Mouse (Mus musculus) heart, embryonic 13.5 days (tissue): ENCODE data around the gene Olfr54. TPM values are rescaled to one million over a fixed set of nuclear protein-coding genes. Genes with fewer than 3 reads are reported as not detected.
"Not testable (repeated sequence)": the region's sequence is repeated elsewhere in the genome, so short reads cannot be mapped to it uniquely, and the experiment has no call there.

Experiments used
- ATAC-seq: fragments of 200-750 bp; cut with Nextera tagmentation; 2 replicates; pipeline ENCODE4 v1.8.0; 2017; ENCODE audit warnings: moderate TSS enrichment; ENCODE audit not compliant: insufficient number of reproducible peaks, low FRiP score, low TSS enrichment; ENCODE audit errors: extremely low read depth
- H3K27ac ChIP-seq: fragments of 300-500 bp; sonication (generic); replicated peaks from 2 replicates; pipeline ENCODE4 v1.5.1; 2015; ENCODE audit warnings: moderate library complexity, mild to moderate bottlenecking, inconsistent platforms
- H3K27me3 ChIP-seq: fragments of 300-500 bp; sonication (generic); replicated peaks from 2 replicates; pipeline ENCODE4 v1.6.1; 2015; ENCODE audit warnings: mild to moderate bottlenecking, inconsistent platforms
- H3K36me3 ChIP-seq: fragments of 300-500 bp; sonication (generic); 2 replicates; pipeline ENCODE4 v1.6.1; 2015; ENCODE audit warnings: mild to moderate bottlenecking, inconsistent platforms
- H3K4me1 ChIP-seq: fragments of 300-500 bp; sonication (generic); 2 replicates; pipeline ENCODE4 v1.6.1; 2015; ENCODE audit warnings: inconsistent platforms
- H3K4me2 ChIP-seq: fragments of 300-500 bp; sonication (generic); 2 replicates; pipeline ENCODE4 v1.6.1; 2015; ENCODE audit warnings: inconsistent platforms, mild to moderate bottlenecking, moderate library complexity
- H3K4me3 ChIP-seq: fragments of 300-500 bp; sonication (generic); 2 replicates; pipeline ENCODE4 v1.5.1; 2015; ENCODE audit warnings: moderate library complexity, mild to moderate bottlenecking, inconsistent platforms
- H3K9ac ChIP-seq: fragments of 300-500 bp; sonication (generic); 2 replicates; pipeline ENCODE4 v1.6.1; 2015; ENCODE audit warnings: inconsistent platforms, mild to moderate bottlenecking, moderate library complexity
- H3K9me3 ChIP-seq: fragments of 300-500 bp; sonication (generic); 2 replicates; pipeline ENCODE4 v1.6.1; 2016; ENCODE audit warnings: inconsistent platforms
- WGBS: fragments of 180-500 bp; shearing (Covaris S2); methylation state at CpG from one replicate; pipeline ENCODE4 v1.1.7; 2015; ENCODE audit warnings: mixed read lengths; 5-methylcytosine and 5-hydroxymethylcytosine counted together
- polyA plus RNA-seq: library from polyadenylated mRNA; unstranded; fragments of >200 nt; fragmentation: Nextera tagmentation; extraction: Ambion mirVana; gene quantifications from 2 replicates; pipeline ENCODE4 v1.2.1, GENCODE M21; 2015

Gene Olfr54
- polyA plus RNA-seq = not detected in 2 replicates

- no peaks in the 10 kb centered on the region for H3K9me3 ChIP-seq
- no peaks in the 10 kb centered on the region for H3K36me3 ChIP-seq
- 45% methylated on average over 1 of the region's 1 CpGs for WGBS
- no peak for ATAC-seq
- H3K27ac ChIP-seq = no peak within 1 kb of the TSS
- H3K27me3 ChIP-seq = 0 out of 2 replicates have a peak, but pooled peaks cover 3% of the 10 kb centered on the region
- H3K4me1 ChIP-seq = no peaks in the 10 kb centered on the region; the same call in 1 of the 2 replicates
- H3K4me2 ChIP-seq = no peak within 1 kb of the TSS
- no peak within 1 kb of the TSS for H3K4me3 ChIP-seq
- H3K9ac ChIP-seq = no peak within 1 kb of the TSS
Measured at GRCm38 (mm10) chr11:51013936-51014335, at the start of gene Olfr54. Olfr54 (plus strand) TSS chr11:51014236.

DNA sequence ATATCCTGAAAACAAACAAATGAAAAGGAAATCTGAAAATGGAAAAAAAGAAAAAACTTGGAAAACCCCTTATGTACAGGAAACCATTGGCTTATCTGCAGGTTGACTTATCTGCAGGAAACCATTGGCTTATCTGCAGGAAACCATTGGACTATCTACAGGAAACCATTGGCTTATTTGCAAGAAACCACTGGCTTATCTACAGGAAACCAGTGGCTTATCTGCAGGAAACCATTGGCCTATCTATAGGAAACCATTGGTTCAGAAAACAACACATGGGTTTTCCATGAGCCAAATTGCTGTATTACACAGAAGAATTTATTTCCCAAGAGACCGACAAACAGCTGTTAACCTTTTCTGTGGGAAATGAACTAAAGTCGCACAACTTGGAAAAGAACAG lies 49.1 kb upstream of the Olfr54 start:
- WGBS = 54% methylated on average over 2 of the region's 2 CpGs
- Histone ChIP-seq H3K27ac (no peak overlapping the region), H3K4me2 (no peak overlapping the region), H3K27me3 (peaks cover 35% of the 10 kb centered on the region), H3K4me1 (no peaks in the 10 kb centered on the region), H3K9me3 (no peaks in the 10 kb centered on the region), H3K36me3 (no peaks in the 10 kb centered on the region), H3K4me3 (no peak overlapping the region), H3K9ac (no peak overlapping the region)
- no peak for ATAC-seq

DNA sequence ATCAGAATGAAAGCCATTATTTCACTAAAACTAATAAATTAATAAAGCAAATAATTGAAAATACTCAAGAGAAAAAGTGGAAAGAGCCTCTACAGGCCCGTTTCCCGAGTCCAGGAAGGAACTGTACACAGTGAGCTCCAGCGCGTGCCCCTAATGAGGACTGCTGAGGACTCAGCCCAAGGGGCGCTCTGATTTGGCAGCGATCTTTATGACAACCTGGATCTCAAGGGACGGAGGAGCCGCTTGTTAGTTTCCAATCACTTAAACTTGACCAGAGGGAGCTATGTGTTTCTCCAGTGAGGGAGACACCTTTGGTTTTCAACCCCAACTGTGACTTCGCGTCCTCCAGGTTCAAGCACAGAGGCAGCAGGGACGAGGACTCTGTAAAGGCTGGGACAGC lies 47.8 kb upstream of the Olfr54 start, which contains the start of gene Olfr1378:
TSS of gene Olfr1378 (plus strand) at position 301 of the 400 bp plus-strand sequence.
- 77% methylated on average over 11 of the region's 11 CpGs for WGBS
- Histone ChIP-seq H3K4me1 (no peaks in the 10 kb centered on the region), H3K4me2 (no peak within 1 kb of the TSS), H3K27me3 (peaks cover 42% of the 10 kb centered on the region), H3K36me3 (no peaks in the 10 kb centered on the region), H3K4me3 (no peak within 1 kb of the TSS), H3K9me3 (no peaks in the 10 kb centered on the region), H3K27ac (no peak within 1 kb of the TSS), H3K9ac (no peak within 1 kb of the TSS)
- no peak for ATAC-seq

GRCm38 (mm10) chr11:50977216-50977615 lies 36.8 kb upstream of the Olfr54 start:
- Histone ChIP-seq H3K4me2 (no peak overlapping the region), H3K4me3 (no peak overlapping the region), H3K36me3 (no peaks in the 10 kb centered on the region), H3K27me3 (peaks cover 48% of the 10 kb centered on the region), H3K27ac (no peak overlapping the region), H3K9ac (no peak overlapping the region), H3K4me1 (no peaks in the 10 kb centered on the region), H3K9me3 (no peaks in the 10 kb centered on the region)
- WGBS = 57% methylated on average over 4 of the region's 4 CpGs
- no peak for ATAC-seq

GRCm38 (mm10) chr11:50981667-50982066 lies 32.4 kb upstream of the Olfr54 start, which contains the start of gene Olfr1377:
Olfr1377 (plus strand) TSS chr11:50981967.
- Histone ChIP-seq H3K36me3 (no peaks in the 10 kb centered on the region), H3K4me1 (peaks cover 3% of the 10 kb centered on the region; the same call in 1 of the 2 replicates), H3K9ac (no peak within 1 kb of the TSS), H3K27ac (no peak within 1 kb of the TSS), H3K9me3 (no peaks in the 10 kb centered on the region), H3K4me2 (no peak within 1 kb of the TSS), H3K27me3 (peaks cover 51% of the 10 kb centered on the region), H3K4me3 (no peak within 1 kb of the TSS)
- WGBS = 59% methylated on average over 5 of the region's 5 CpGs
- ATAC-seq = no peak

DNA sequence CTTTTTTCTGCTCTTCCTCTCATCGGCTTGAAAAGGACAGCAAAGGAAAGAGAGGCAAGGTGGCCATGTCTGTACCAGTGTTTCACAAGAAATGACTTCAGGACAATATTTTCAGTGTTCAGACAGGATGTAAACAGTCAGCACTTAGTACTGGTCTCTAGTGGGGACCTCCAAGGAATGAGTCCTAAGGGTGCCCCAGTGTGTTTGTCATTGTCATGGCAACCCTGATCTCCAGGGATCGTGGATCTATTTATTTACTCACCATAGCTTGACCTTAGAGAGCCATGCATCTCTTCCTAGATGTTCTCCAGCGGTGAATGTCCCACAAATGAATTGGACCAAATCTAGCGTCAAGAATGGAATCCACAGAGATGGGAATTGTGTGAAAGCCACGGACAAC lies 10.7 kb upstream of the Olfr54 start, which contains the start of gene Olfr51:
TSS of gene Olfr51 (plus strand) at position 301 of the 400 bp plus-strand sequence.
- no peaks in the 10 kb centered on the region for H3K4me1 ChIP-seq
- H3K4me3 ChIP-seq = no peak within 1 kb of the TSS
- no peak within 1 kb of the TSS for H3K4me2 ChIP-seq
- no peak for ATAC-seq
- 60% methylated on average over 5 of the region's 5 CpGs for WGBS
- H3K36me3 ChIP-seq = no peaks in the 10 kb centered on the region
- no peak within 1 kb of the TSS for H3K27ac ChIP-seq
- no peaks in the 10 kb centered on the region for H3K27me3 ChIP-seq
- 0 out of 2 replicates have a peak, but pooled peaks cover 3% of the 10 kb centered on the region for H3K9me3 ChIP-seq
- H3K9ac ChIP-seq = no peak within 1 kb of the TSS

GRCm38 (mm10) chr11:51011821-51012220 lies 2.2 kb upstream of the Olfr54 start:
- Histone ChIP-seq H3K4me2 (no peak overlapping the region), H3K36me3 (no peaks in the 10 kb centered on the region), H3K4me3 (no peak overlapping the region), H3K9ac (no peak overlapping the region), H3K9me3 (no peaks in the 10 kb centered on the region), H3K4me1 (no peaks in the 10 kb centered on the region; the same call in 1 of the 2 replicates), H3K27me3 (0 out of 2 replicates have a peak, but pooled peaks cover 3% of the 10 kb centered on the region), H3K27ac (no peak overlapping the region)
- no peak for ATAC-seq
- 45% methylated on average over 5 of the region's 5 CpGs for WGBS

DNA sequence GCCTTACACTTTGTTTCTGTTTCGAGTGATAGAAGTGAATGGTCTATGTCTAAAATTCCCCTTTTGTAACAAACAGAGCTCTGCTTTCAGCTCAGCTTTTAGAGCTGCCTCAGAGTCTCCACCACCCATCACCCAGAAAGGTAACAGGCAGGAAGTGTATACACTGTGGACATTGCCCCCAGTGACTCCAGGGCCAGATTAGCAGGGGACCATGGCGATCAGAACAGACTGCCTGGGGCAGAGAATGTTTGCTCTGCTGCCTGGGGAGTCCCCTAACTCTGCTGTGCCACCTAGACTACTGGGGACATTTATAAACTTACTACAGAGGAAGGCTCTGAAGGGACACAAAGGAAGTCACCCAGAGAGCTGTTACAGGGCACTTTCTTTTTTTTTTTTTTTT lies 2.3 kb downstream of the Olfr54 start:
- H3K4me1 ChIP-seq = no peaks in the 10 kb centered on the region; the same call in 1 of the 2 replicates
- no peak overlapping the region for H3K4me2 ChIP-seq
- no peak overlapping the region for H3K27ac ChIP-seq
- no peak overlapping the region for H3K9ac ChIP-seq
- no peaks in the 10 kb centered on the region for H3K36me3 ChIP-seq
- no peaks in the 10 kb centered on the region for H3K9me3 ChIP-seq
- 42% methylated on average over 2 of the region's 2 CpGs for WGBS
- no peak overlapping the region for H3K4me3 ChIP-seq
- ATAC-seq = no peak
- 0 out of 2 replicates have a peak, but pooled peaks cover 3% of the 10 kb centered on the region for H3K27me3 ChIP-seq

DNA sequence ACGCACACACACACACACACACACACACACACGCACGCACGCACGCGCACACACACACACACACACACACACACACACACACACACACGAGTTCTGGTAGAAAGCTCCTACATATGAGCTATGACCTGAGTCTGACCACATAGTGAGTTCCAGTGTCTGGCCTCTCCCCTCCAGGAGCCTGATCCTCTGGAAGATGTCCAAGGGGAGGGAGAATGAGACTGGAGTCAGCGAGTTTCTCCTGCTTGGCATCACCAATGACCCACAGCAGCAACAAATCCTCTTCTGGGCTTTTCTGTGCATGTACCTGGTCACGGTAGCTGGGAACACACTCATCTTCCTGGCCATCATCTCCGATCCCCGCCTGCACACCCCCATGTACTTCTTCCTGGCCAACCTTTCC lies 12.8 kb downstream of the Olfr54 start:
- H3K4me3 ChIP-seq, ATAC-seq, H3K9me3 ChIP-seq, H3K27me3 ChIP-seq, H3K27ac ChIP-seq, H3K4me1 ChIP-seq, H3K9ac ChIP-seq, H3K36me3 ChIP-seq, H3K4me2 ChIP-seq: not testable (repeated sequence)
- 80% methylated on average over 11 of the region's 11 CpGs for WGBS

GRCm38 (mm10) chr11:51029381-51029780 lies 15.3 kb downstream of the Olfr54 start:
- H3K36me3 ChIP-seq, H3K4me3 ChIP-seq, H3K9me3 ChIP-seq, ATAC-seq, H3K27me3 ChIP-seq, H3K27ac ChIP-seq, H3K4me1 ChIP-seq, H3K9ac ChIP-seq, H3K4me2 ChIP-seq: not testable (repeated sequence)
- WGBS = 73% methylated on average over 8 of the region's 8 CpGs

DNA sequence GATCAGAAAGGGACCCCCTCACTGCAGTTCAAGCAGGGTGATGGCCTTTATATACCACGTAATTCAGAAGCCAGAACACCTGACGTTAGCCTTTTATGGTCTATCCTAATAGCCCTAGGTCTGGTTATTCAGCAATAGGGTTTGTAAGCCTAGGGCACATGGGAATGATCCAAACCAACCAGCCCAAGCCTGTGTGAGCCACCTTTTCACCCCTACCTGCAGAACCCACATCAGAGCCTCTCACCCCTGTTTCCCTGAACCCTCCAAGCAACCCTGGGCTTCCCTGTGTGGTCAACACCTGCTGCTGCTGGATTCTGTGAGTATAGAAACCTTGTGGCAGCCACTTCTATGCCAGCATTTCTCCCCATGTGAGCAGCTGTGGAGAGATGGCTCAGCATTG lies 16.2 kb downstream of the Olfr54 start:
- H3K27ac ChIP-seq = no peak overlapping the region
- no peak for ATAC-seq
- H3K4me2 ChIP-seq = no peak overlapping the region
- no peak overlapping the region for H3K4me3 ChIP-seq
- no peaks in the 10 kb centered on the region for H3K4me1 ChIP-seq
- H3K9ac ChIP-seq = no peak overlapping the region
- H3K9me3 ChIP-seq = no peaks in the 10 kb centered on the region; the same call in 1 of the 2 replicates
- 73% methylated on average over 2 of the region's 2 CpGs for WGBS
- peaks cover 5% of the 10 kb centered on the region for H3K27me3 ChIP-seq
- H3K36me3 ChIP-seq = no peaks in the 10 kb centered on the region

- Histone ChIP-seq H3K27ac (no peak overlapping the region), H3K9me3 (no peaks in the 10 kb centered on the region; the same call in 1 of the 2 replicates), H3K27me3 (peaks cover 5% of the 10 kb centered on the region), H3K36me3 (no peaks in the 10 kb centered on the region), H3K9ac (no peak overlapping the region), H3K4me1 (peaks cover 5% of the 10 kb centered on the region; the same call in 1 of the 2 replicates), H3K4me3 (no peak overlapping the region), H3K4me2 (no peak overlapping the region)
- 17% methylated on average over 1 of the region's 1 CpGs for WGBS
- ATAC-seq = no peak
Measured at GRCm38 (mm10) chr11:51032851-51033250, 18.8 kb downstream of the Olfr54 start.
